Mouse (Mus musculus): ENCODE data around the gene Ctcf. TPM values are rescaled to one million over a fixed set of nuclear protein-coding genes. Genes with fewer than 3 reads are reported as not detected.

Ctcf gene
- polyA plus RNA-seq, 1 experiment from 2014 or later, result 93.3 TPM

DNA sequence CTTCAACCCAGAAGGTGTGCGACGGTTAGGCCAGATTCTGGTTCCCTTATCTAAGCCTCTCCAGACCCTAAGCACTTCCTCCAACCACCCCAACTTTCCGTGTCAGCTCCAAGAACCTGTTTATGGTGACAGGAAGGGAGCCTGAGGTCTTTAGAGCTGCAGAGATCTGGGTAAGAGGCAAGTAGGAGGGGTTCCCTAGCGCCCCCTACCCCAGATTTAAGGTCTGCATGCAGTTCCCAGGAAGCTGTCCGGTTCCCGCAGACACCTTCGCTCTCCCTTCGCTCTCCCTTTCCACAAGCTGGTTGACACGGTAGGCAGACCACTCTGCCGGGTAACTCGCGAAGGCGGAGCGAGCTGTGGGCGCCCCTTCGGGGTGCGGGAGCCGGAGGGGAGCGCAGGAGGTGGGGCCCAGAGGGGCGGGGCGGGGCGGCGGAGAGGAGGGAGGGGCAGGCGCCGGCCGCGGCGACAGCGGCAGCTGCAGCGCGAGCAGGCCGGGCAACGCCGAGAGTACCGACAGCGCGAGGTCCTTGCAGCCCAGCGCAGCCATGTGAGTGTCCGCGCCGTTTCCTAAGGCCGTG is 31.5 kb upstream of the Ctcf start, which contains the start of gene Ripor1:
Gene Ripor1, plus strand, starts transcription at position 452 of the 578 bp plus-strand sequence.
- DNase-seq (ENCODE audit: low spot score) (peak; percentile 90), ATAC-seq (replicated peaks; ENCODE audit: low FRiP score, low TSS enrichment, low read depth) (peak; percentile 86)
- H3K4me3 ChIP-seq (ENCODE audit: low read depth, low read length), result peak within 1 kb of the TSS; percentile 67
- H3K4me2 ChIP-seq (ENCODE audit: low read length), result peak within 1 kb of the TSS; percentile 93
- no peaks in the 10 kb centered on the region for H3K36me3 ChIP-seq (ENCODE audit: control insufficient read depth, insufficient read depth, low read length)
- WGBS, result under 1% methylated on average over 34 of the region's 42 CpGs
- peak within 1 kb of the TSS; percentile 73 for H3K9ac ChIP-seq (ENCODE audit: low read length)
- H3K4me1 ChIP-seq (replicated peaks; ENCODE audit: control insufficient read depth, insufficient read depth, low read length), result peaks cover 17% of the 10 kb centered on the region
- peak within 1 kb of the TSS; percentile 69 for H3K27ac ChIP-seq (ENCODE audit: low read depth)
- H3K9me3 ChIP-seq (ENCODE audit: control insufficient read depth, low read length), result no peaks in the 10 kb centered on the region
- H3K27me3 ChIP-seq (replicated peaks; ENCODE audit: control insufficient read depth, insufficient read depth, low read length), result no peaks in the 10 kb centered on the region

- ATAC-seq (replicated peaks; ENCODE audit: low FRiP score, low TSS enrichment, low read depth) (peak; percentile 51), DNase-seq (ENCODE audit: low spot score) (peak; percentile 77)
- H3K4me1 ChIP-seq (replicated peaks; ENCODE audit: control insufficient read depth, insufficient read depth, low read length), result peaks cover 17% of the 10 kb centered on the region
- H3K27ac ChIP-seq (ENCODE audit: low read depth), result peak overlapping the region; percentile 69
- H3K9me3 ChIP-seq (ENCODE audit: control insufficient read depth, low read length), result no peaks in the 10 kb centered on the region
- 1% methylated on average over 30 of the region's 39 CpGs for WGBS
- no peaks in the 10 kb centered on the region for H3K27me3 ChIP-seq (replicated peaks; ENCODE audit: control insufficient read depth, insufficient read depth, low read length)
- H3K36me3 ChIP-seq (ENCODE audit: control insufficient read depth, insufficient read depth, low read length), result no peaks in the 10 kb centered on the region
- H3K4me3 ChIP-seq (ENCODE audit: low read depth, low read length), result peak overlapping the region; percentile 67
- H3K9ac ChIP-seq (ENCODE audit: low read length), result peak overlapping the region; percentile 73
- H3K4me2 ChIP-seq (ENCODE audit: low read length), result peak overlapping the region; percentile 93
Observed at GRCm38 (mm10) chr8:105605491-105606188, 30.7 kb upstream of the Ctcf start.

- no peaks in the 10 kb centered on the region for H3K27me3 ChIP-seq (replicated peaks; ENCODE audit: control insufficient read depth, insufficient read depth, low read length)
- peak; percentile 62 for ATAC-seq (replicated peaks; ENCODE audit: low FRiP score, low TSS enrichment, low read depth)
- H3K4me3 ChIP-seq (ENCODE audit: low read depth, low read length), result peak overlapping the region; percentile 67
- H3K4me1 ChIP-seq (replicated peaks; ENCODE audit: control insufficient read depth, insufficient read depth, low read length), result peaks cover 17% of the 10 kb centered on the region
- H3K4me2 ChIP-seq (ENCODE audit: low read length), result peak overlapping the region; percentile 93
- peak overlapping the region; percentile 73 for H3K9ac ChIP-seq (ENCODE audit: low read length)
- H3K36me3 ChIP-seq (ENCODE audit: control insufficient read depth, insufficient read depth, low read length), result no peaks in the 10 kb centered on the region
- WGBS, result 2% methylated on average over 30 of the region's 30 CpGs
- H3K9me3 ChIP-seq (ENCODE audit: control insufficient read depth, low read length), result no peaks in the 10 kb centered on the region
- DNase-seq (ENCODE audit: low spot score), result peak; percentile 87
- peak overlapping the region; percentile 69 for H3K27ac ChIP-seq (ENCODE audit: low read depth)
Observed at GRCm38 (mm10) chr8:105606189-105607023, 30.0 kb upstream of the Ctcf start.

GRCm38 (mm10) chr8:105607062-105607461 is 29.3 kb upstream of the Ctcf start:
- WGBS, result 7% methylated on average over 10 of the region's 10 CpGs
- H3K9ac ChIP-seq (ENCODE audit: low read length), result no peak overlapping the region

DNA sequence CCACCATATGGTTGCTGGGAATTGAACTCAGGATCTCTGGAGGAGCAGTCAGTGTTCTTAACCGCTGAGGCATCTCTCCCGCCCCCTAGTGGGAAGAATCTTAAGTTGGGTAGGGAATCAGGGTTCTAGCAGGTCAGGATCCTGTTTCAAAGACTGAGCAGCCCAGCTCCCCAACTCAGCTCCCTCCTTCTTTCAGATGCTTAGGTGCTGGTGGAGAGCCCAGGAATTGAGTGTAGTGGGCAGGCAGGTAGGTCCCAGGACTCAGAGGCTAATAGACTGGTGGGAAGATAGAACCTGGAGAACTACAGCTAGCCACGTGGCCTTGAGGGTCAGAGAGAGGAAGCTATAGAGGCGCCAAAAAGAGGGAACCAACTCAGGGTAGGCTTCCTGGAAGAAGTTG is 28.7 kb upstream of the Ctcf start:
- WGBS, result 30% methylated on average over 4 of the region's 4 CpGs
- ATAC-seq (replicated peaks; ENCODE audit: low FRiP score, low TSS enrichment, low read depth) (no peak), DNase-seq (ENCODE audit: low spot score) (no peak)
- Histone ChIP-seq H3K4me1 (replicated peaks; ENCODE audit: control insufficient read depth, insufficient read depth, low read length) (peaks cover 17% of the 10 kb centered on the region), H3K36me3 (ENCODE audit: control insufficient read depth, insufficient read depth, low read length) (no peaks in the 10 kb centered on the region), H3K4me2 (ENCODE audit: low read length) (no peak overlapping the region), H3K27ac (ENCODE audit: low read depth) (no peak overlapping the region), H3K4me3 (ENCODE audit: low read depth, low read length) (no peak overlapping the region), H3K27me3 (replicated peaks; ENCODE audit: control insufficient read depth, insufficient read depth, low read length) (peaks cover 12% of the 10 kb centered on the region), H3K9me3 (ENCODE audit: control insufficient read depth, low read length) (no peaks in the 10 kb centered on the region), H3K9ac (ENCODE audit: low read length) (no peak overlapping the region)

More at GRCm38 (mm10) chr8:105607062-105607461, 29.3 kb upstream of the Ctcf start:
- H3K27me3 ChIP-seq (replicated peaks; ENCODE audit: control insufficient read depth, insufficient read depth, low read length), result peaks cover 6% of the 10 kb centered on the region
- no peaks in the 10 kb centered on the region for H3K9me3 ChIP-seq (ENCODE audit: control insufficient read depth, low read length)
- peaks cover 17% of the 10 kb centered on the region for H3K4me1 ChIP-seq (replicated peaks; ENCODE audit: control insufficient read depth, insufficient read depth, low read length)
- DNase-seq (ENCODE audit: low spot score), result no peak
- H3K36me3 ChIP-seq (ENCODE audit: control insufficient read depth, insufficient read depth, low read length), result no peaks in the 10 kb centered on the region
- H3K4me3 ChIP-seq (ENCODE audit: low read depth, low read length), result peak overlapping the region; percentile 67
- ATAC-seq (replicated peaks; ENCODE audit: low FRiP score, low TSS enrichment, low read depth), result no peak
- peak overlapping the region; percentile 69; the same call in 1 of the 2 replicates for H3K27ac ChIP-seq (ENCODE audit: low read depth)
- peak overlapping the region; percentile 93 for H3K4me2 ChIP-seq (ENCODE audit: low read length)

- Histone ChIP-seq H3K4me2 (ENCODE audit: low read length) (no peak overlapping the region), H3K9ac (ENCODE audit: low read length) (no peak overlapping the region), H3K9me3 (ENCODE audit: control insufficient read depth, low read length) (no peaks in the 10 kb centered on the region), H3K4me3 (ENCODE audit: low read depth, low read length) (no peak overlapping the region), H3K4me1 (replicated peaks; ENCODE audit: control insufficient read depth, insufficient read depth, low read length) (peaks cover 21% of the 10 kb centered on the region), H3K36me3 (ENCODE audit: control insufficient read depth, insufficient read depth, low read length) (no peaks in the 10 kb centered on the region), H3K27me3 (replicated peaks; ENCODE audit: control insufficient read depth, insufficient read depth, low read length) (peaks cover 12% of the 10 kb centered on the region), H3K27ac (ENCODE audit: low read depth) (no peak overlapping the region)
- WGBS, result 71% methylated on average over 2 of the region's 2 CpGs
- ATAC-seq (replicated peaks; ENCODE audit: low FRiP score, low TSS enrichment, low read depth), result no peak
- no peak for DNase-seq (ENCODE audit: low spot score)
Observed at GRCm38 (mm10) chr8:105609355-105609754, 27.0 kb upstream of the Ctcf start.

DNA sequence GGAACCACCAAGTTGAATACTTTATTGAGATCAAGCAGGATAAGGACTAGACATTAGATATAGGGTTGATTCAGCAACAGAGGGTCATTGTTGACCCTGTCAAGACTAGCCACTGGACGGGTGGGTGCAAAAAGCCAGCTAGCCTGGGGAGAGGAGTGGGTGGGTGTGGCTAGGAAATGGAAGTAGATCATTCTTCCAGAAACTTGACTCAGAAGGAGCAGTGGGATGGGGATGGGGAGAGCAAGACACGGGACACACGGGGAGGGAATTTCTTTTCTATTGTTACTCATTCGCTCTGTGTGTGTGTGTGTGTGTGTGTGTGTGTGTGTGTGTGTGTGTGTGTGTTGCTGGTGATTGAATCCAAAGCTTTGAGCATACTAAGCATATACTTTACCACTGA is 26.6 kb upstream of the Ctcf start:
- WGBS, result 64% methylated on average over 4 of the region's 4 CpGs
- Histone ChIP-seq H3K4me2 (ENCODE audit: low read length) (no peak overlapping the region), H3K9ac (ENCODE audit: low read length) (no peak overlapping the region), H3K27ac (ENCODE audit: low read depth) (no peak overlapping the region), H3K4me1 (replicated peaks; ENCODE audit: control insufficient read depth, insufficient read depth, low read length) (peaks cover 20% of the 10 kb centered on the region), H3K36me3 (ENCODE audit: control insufficient read depth, insufficient read depth, low read length) (peaks cover under 1% of the 10 kb centered on the region; the same call in 1 of the 2 replicates), H3K27me3 (replicated peaks; ENCODE audit: control insufficient read depth, insufficient read depth, low read length) (peaks cover 12% of the 10 kb centered on the region), H3K4me3 (ENCODE audit: low read depth, low read length) (no peak overlapping the region), H3K9me3 (ENCODE audit: control insufficient read depth, low read length) (no peaks in the 10 kb centered on the region)
- DNase-seq (ENCODE audit: low spot score) (no peak), ATAC-seq (replicated peaks; ENCODE audit: low FRiP score, low TSS enrichment, low read depth) (no peak)

- peaks cover 21% of the 10 kb centered on the region for H3K36me3 ChIP-seq (ENCODE audit: control insufficient read depth, insufficient read depth, low read length)
- H3K4me2 ChIP-seq (ENCODE audit: low read length), result no peak overlapping the region
- ATAC-seq (replicated peaks; ENCODE audit: low FRiP score, low TSS enrichment, low read depth), result no peak
- WGBS, result 88% methylated on average over 9 of the region's 9 CpGs
- no peak for DNase-seq (ENCODE audit: low spot score)
- H3K9ac ChIP-seq (ENCODE audit: low read length), result no peak overlapping the region
- H3K9me3 ChIP-seq (ENCODE audit: control insufficient read depth, low read length), result no peaks in the 10 kb centered on the region
- H3K27me3 ChIP-seq (replicated peaks; ENCODE audit: control insufficient read depth, insufficient read depth, low read length), result peaks cover 12% of the 10 kb centered on the region
- peaks cover 15% of the 10 kb centered on the region for H3K4me1 ChIP-seq (replicated peaks; ENCODE audit: control insufficient read depth, insufficient read depth, low read length)
- no peak overlapping the region for H3K4me3 ChIP-seq (ENCODE audit: low read depth, low read length)
- no peak overlapping the region for H3K27ac ChIP-seq (ENCODE audit: low read depth)
Observed at GRCm38 (mm10) chr8:105611836-105612235, 24.5 kb upstream of the Ctcf start.
